Mouse (Mus musculus) heart, embryonic 11.5 days (tissue): ENCODE results near the gene Fam129b. TPM values are rescaled to one million over a fixed set of nuclear protein-coding genes. Genes with fewer than 3 reads are reported as not detected.

ENCODE experiments used
- ATAC-seq: fragments of 200-750 bp; cut with Nextera tagmentation; replicated peaks from 2 replicates; pipeline ENCODE4 v1.8.0; 2017; ENCODE audit warnings: moderate library complexity; ENCODE audit not compliant: insufficient number of reproducible peaks, low FRiP score, low TSS enrichment
- H3K27ac ChIP-seq: fragments of 300-500 bp; sonication (generic); 2 replicates; pipeline ENCODE4 v1.5.1; 2014; ENCODE audit warnings: mild to moderate bottlenecking, low read depth, low read length
- H3K27me3 ChIP-seq: fragments of 300-500 bp; sonication (generic); 2 replicates; pipeline ENCODE4 v1.6.1; 2014; ENCODE audit warnings: mild to moderate bottlenecking, low read length, mixed read lengths; ENCODE audit not compliant: control insufficient read depth, insufficient read depth
- H3K36me3 ChIP-seq: fragments of 300-500 bp; sonication (generic); 2 replicates; pipeline ENCODE4 v1.6.1; 2014; ENCODE audit warnings: mild to moderate bottlenecking, low read length, moderate library complexity, mixed read lengths; ENCODE audit not compliant: control insufficient read depth, insufficient read depth
- H3K4me1 ChIP-seq: fragments of 300-500 bp; sonication (generic); 2 replicates; pipeline ENCODE4 v1.6.1; 2014; ENCODE audit warnings: low read length; ENCODE audit not compliant: control insufficient read depth, insufficient read depth
- H3K4me2 ChIP-seq: fragments of 300-500 bp; sonication (generic); 2 replicates; pipeline ENCODE4 v1.6.1; 2014; ENCODE audit warnings: mild to moderate bottlenecking, moderate library complexity
- H3K4me3 ChIP-seq: fragments of 300-500 bp; sonication (generic); 2 replicates; pipeline ENCODE4 v1.5.1; 2014; ENCODE audit warnings: low read depth, low read length
- H3K9ac ChIP-seq: fragments of 300-500 bp; sonication (generic); 2 replicates; pipeline ENCODE4 v1.6.1; 2014; ENCODE audit warnings: mild to moderate bottlenecking, low read depth, low read length, moderate library complexity
- H3K9me3 ChIP-seq: fragments of 300-500 bp; sonication (generic); replicated peaks from 2 replicates; pipeline ENCODE4 v1.6.1; 2016; ENCODE audit warnings: low read length; ENCODE audit not compliant: control insufficient read depth
- WGBS: fragments of 180-500 bp; shearing (Covaris S2); extraction: QIAGEN DNeasy Blood & Tissue Kit; methylation state at CpG from one replicate; pipeline ENCODE4 v1.1.7; 2014; ENCODE audit not compliant: insufficient replicate concordance; 5-methylcytosine and 5-hydroxymethylcytosine counted together
- polyA plus RNA-seq: library from polyadenylated mRNA; unstranded; fragments of >200 nt; fragmentation: Nextera tagmentation; extraction: Ambion mirVana; gene quantifications from 2 replicates; pipeline ENCODE4 v1.2.1, GENCODE M21; 2014

Gene Fam129b
- polyA plus RNA-seq, 1 experiment from 2014 or later: 21.5 TPM

- Histone ChIP-seq H3K36me3 (peaks cover 21% of the 10 kb centered on the region), H3K9ac (no peak overlapping the region), H3K4me2 (no peak overlapping the region), H3K4me3 (no peak overlapping the region), H3K4me1 (no peaks in the 10 kb centered on the region), H3K9me3 (no peaks in the 10 kb centered on the region), H3K27ac (no peak overlapping the region), H3K27me3 (no peaks in the 10 kb centered on the region)
- no peak for ATAC-seq
- WGBS: 88% methylated on average over 12 of the region's 12 CpGs
Observed at GRCm38 (mm10) chr2:32926330-32927075, 50.6 kb downstream of the Fam129b start.

GRCm38 (mm10) chr2:32927624-32928234, 51.8 kb downstream of the Fam129b start:
- no peak for ATAC-seq
- Histone ChIP-seq H3K4me1 (no peaks in the 10 kb centered on the region), H3K4me2 (no peak overlapping the region), H3K27me3 (no peaks in the 10 kb centered on the region), H3K36me3 (peaks cover 12% of the 10 kb centered on the region), H3K4me3 (no peak overlapping the region), H3K9me3 (no peaks in the 10 kb centered on the region), H3K9ac (no peak overlapping the region), H3K27ac (no peak overlapping the region)
- WGBS: 76% methylated on average over 15 of the region's 15 CpGs

GRCm38 (mm10) chr2:32928235-32928946, 52.5 kb downstream of the Fam129b start:
- Histone ChIP-seq H3K4me1 (no peaks in the 10 kb centered on the region), H3K9ac (no peak overlapping the region), H3K9me3 (no peaks in the 10 kb centered on the region), H3K36me3 (peaks cover 6% of the 10 kb centered on the region), H3K27me3 (no peaks in the 10 kb centered on the region), H3K4me2 (no peak overlapping the region), H3K4me3 (no peak overlapping the region), H3K27ac (no peak overlapping the region)
- 27% methylated on average over 10 of the region's 10 CpGs for WGBS
- 0 out of 2 replicates have a peak, but pooled peaks have one; percentile 25 for ATAC-seq

- 86% methylated on average over 19 of the region's 19 CpGs for WGBS
- Histone ChIP-seq H3K9me3 (no peaks in the 10 kb centered on the region), H3K4me1 (no peaks in the 10 kb centered on the region), H3K9ac (no peak overlapping the region), H3K27me3 (no peaks in the 10 kb centered on the region), H3K36me3 (no peaks in the 10 kb centered on the region), H3K4me3 (no peak overlapping the region), H3K27ac (no peak overlapping the region), H3K4me2 (no peak overlapping the region)
- ATAC-seq: no peak
Observed at GRCm38 (mm10) chr2:32928947-32929829, 53.3 kb downstream of the Fam129b start.

- H3K4me1 ChIP-seq: no peaks in the 10 kb centered on the region
- H3K27ac ChIP-seq: no peak overlapping the region
- WGBS: 74% methylated on average over 7 of the region's 7 CpGs
- H3K36me3 ChIP-seq: peaks cover 2% of the 10 kb centered on the region; the same call in 1 of the 2 replicates
- no peak overlapping the region for H3K9ac ChIP-seq
- no peak overlapping the region for H3K4me2 ChIP-seq
- H3K9me3 ChIP-seq: no peaks in the 10 kb centered on the region
- no peak for ATAC-seq
- H3K4me3 ChIP-seq: no peak overlapping the region
- H3K27me3 ChIP-seq: no peaks in the 10 kb centered on the region
Observed at GRCm38 (mm10) chr2:32931730-32932129, 55.8 kb downstream of the Fam129b start.

GRCm38 (mm10) chr2:32938741-32939140, 62.8 kb downstream of the Fam129b start:
- no peak overlapping the region for H3K4me2 ChIP-seq
- H3K9me3 ChIP-seq: no peaks in the 10 kb centered on the region
- H3K9ac ChIP-seq: no peak overlapping the region
- no peaks in the 10 kb centered on the region for H3K4me1 ChIP-seq
- no peak for ATAC-seq
- H3K27me3 ChIP-seq: no peaks in the 10 kb centered on the region
- H3K4me3 ChIP-seq: no peak overlapping the region
- no peak overlapping the region for H3K27ac ChIP-seq
- peaks cover 5% of the 10 kb centered on the region for H3K36me3 ChIP-seq
- 73% methylated on average over 5 of the region's 5 CpGs for WGBS

- Histone ChIP-seq H3K36me3 (peaks cover 7% of the 10 kb centered on the region), H3K4me3 (no peak overlapping the region), H3K4me1 (no peaks in the 10 kb centered on the region), H3K4me2 (no peak overlapping the region), H3K9ac (no peak overlapping the region), H3K27me3 (no peaks in the 10 kb centered on the region), H3K9me3 (no peaks in the 10 kb centered on the region), H3K27ac (no peak overlapping the region)
- no peak for ATAC-seq
- WGBS: 54% methylated on average over 5 of the region's 5 CpGs
Observed at GRCm38 (mm10) chr2:32939418-32939817, 63.5 kb downstream of the Fam129b start.

- H3K9ac ChIP-seq: no peak overlapping the region
- no peak overlapping the region for H3K4me2 ChIP-seq
- no peaks in the 10 kb centered on the region for H3K9me3 ChIP-seq
- 84% methylated on average over 4 of the region's 4 CpGs for WGBS
- no peak for ATAC-seq
- H3K4me1 ChIP-seq: no peaks in the 10 kb centered on the region
- H3K36me3 ChIP-seq: peaks cover 14% of the 10 kb centered on the region
- no peak overlapping the region for H3K4me3 ChIP-seq
- H3K27me3 ChIP-seq: no peaks in the 10 kb centered on the region
- H3K27ac ChIP-seq: no peak overlapping the region
Observed at GRCm38 (mm10) chr2:32940483-32940882, 64.6 kb downstream of the Fam129b start.
